Mouse (Mus musculus) layer of hippocampus, adult 2 months (tissue): ENCODE data around the gene Mon2. TPM values are rescaled to one million over a fixed set of nuclear protein-coding genes. Genes with fewer than 3 reads are reported as not detected.
"Not testable (repeated sequence)": the region's sequence is repeated elsewhere in the genome, so short reads cannot be mapped to it uniquely, and the experiment has no call there.

Experiments used
- DNase-seq, 2 experiments: peaks; one replicate each; pipeline ENCODE4 v3.0.0; 2022; ENCODE audit warnings: low spot score in 2 of 2
- H3K27ac ChIP-seq: fragments of 200-600 bp; 2 replicates; pipeline ENCODE4 v1.8.1; 2022
- H3K4me3 ChIP-seq: fragments of 200-600 bp; 2 replicates; pipeline ENCODE4 v1.8.1; 2022; ENCODE audit warnings: mild to moderate bottlenecking
- CTCF ChIP-seq: fragments of 200-600 bp; conservative IDR thresholded peaks from 2 replicates; pipeline ENCODE4 v1.8.1; 2022; ENCODE audit warnings: antibody characterized with exemption, mild to moderate bottlenecking, moderate library complexity
- total RNA-seq, 2 experiments: library from RNA; stranded (reverse); gene quantifications; 2 replicates each; pipeline ENCODE4 v1.2.3; 2021

Mon2 gene
- total RNA-seq, 2 experiments from 2014 or later, result 101 TPM

DNA sequence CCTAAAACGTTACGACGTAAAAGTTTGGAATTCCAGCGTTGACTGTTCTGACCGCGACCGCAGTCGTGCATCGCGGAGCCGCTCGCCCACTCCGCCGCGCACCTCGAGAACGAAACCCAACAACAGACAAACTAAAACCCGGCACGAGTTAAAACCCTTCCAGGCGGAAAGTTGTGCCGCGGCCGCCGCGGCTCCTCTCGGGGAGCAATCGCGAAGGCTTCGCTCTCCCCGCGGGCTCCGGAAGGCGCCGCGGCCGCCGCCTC is 91.1 kb downstream of the Mon2 start:
- H3K27ac ChIP-seq, result peak overlapping the region; percentile 99
- peak overlapping the region; percentile 98 for H3K4me3 ChIP-seq
- TF ChIP-seq CTCF, result no peak
- DNase-seq, result no peak

- DNase-seq, result no peak
- Histone ChIP-seq H3K27ac (peak overlapping the region; percentile 99), H3K4me3 (peak overlapping the region; percentile 98)
- TF ChIP-seq CTCF, result no peak
Observed at GRCm38 (mm10) chr10:122984531-122985251, 91.6 kb downstream of the Mon2 start.

GRCm38 (mm10) chr10:122983579-122984530 is 92.5 kb downstream of the Mon2 start:
- no peak for TF ChIP-seq CTCF
- H3K27ac ChIP-seq, result peak overlapping the region; percentile 99
- peak overlapping the region; percentile 98 for H3K4me3 ChIP-seq
- DNase-seq, result no peak

- peak overlapping the region; percentile 99; the same call in 1 of the 2 replicates for H3K27ac ChIP-seq
- peak overlapping the region; percentile 98 for H3K4me3 ChIP-seq
- TF ChIP-seq CTCF, result no peak
- no peak for DNase-seq
Observed at GRCm38 (mm10) chr10:122982909-122983578, 93.3 kb downstream of the Mon2 start.

GRCm38 (mm10) chr10:122980123-122980522 is 96.2 kb downstream of the Mon2 start:
- no peak for DNase-seq
- H3K4me3 ChIP-seq, result no peak overlapping the region
- H3K27ac ChIP-seq, result no peak overlapping the region
- no peak for TF ChIP-seq CTCF

- no peak for DNase-seq
- no peak for TF ChIP-seq CTCF
- no peak overlapping the region for H3K27ac ChIP-seq
- no peak overlapping the region for H3K4me3 ChIP-seq
Observed at GRCm38 (mm10) chr10:122979356-122979755, 96.9 kb downstream of the Mon2 start.

DNA sequence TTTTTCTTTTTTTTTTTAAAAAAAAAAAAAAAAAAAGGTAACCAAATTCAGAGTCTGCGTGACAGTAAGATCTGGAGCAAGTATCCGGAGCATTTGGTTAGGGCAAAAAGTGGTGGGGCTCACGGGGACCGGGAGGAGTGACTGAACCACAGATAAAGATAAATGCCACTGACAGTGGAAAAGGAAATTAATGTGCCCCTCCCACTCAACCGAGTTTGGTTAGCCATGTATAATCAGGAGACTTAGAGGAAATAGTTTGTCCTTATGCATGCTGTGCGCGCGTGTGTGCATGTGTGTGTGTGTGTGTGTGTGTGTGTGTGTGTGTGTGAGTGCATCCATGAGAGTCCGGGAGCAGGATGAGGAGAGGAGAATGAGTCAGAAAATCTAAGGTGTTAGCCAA is 100.3 kb downstream of the Mon2 start:
- DNase-seq, result no peak
- TF ChIP-seq CTCF, result no peak
- Histone ChIP-seq H3K27ac (no peak overlapping the region), H3K4me3 (no peak overlapping the region)

DNA sequence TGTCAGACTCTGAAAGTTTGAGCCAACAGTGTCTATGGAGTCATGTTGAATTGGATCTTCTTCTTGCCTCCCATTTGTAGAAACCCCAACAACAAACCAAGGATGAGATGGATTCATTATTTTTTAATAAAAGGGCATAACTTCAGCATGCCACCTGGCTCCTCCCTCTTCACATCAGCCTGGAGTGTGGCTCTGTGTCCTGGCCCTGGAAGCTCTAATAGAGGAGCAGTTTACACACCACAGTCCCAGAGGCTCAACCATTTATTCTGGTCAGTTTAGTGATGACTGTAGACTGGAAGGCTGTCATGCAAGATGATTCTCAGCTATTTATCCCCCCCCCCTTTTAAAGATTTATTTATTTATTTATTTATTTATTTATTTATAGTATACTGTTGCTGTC is 103.1 kb downstream of the Mon2 start:
- Histone ChIP-seq H3K4me3 (no peak overlapping the region), H3K27ac (no peak overlapping the region)
- no peak for TF ChIP-seq CTCF
- DNase-seq, result no peak

GRCm38 (mm10) chr10:122970188-122970587 is 106.1 kb downstream of the Mon2 start:
- TF ChIP-seq CTCF, result no peak
- no peak overlapping the region for H3K4me3 ChIP-seq
- no peak overlapping the region for H3K27ac ChIP-seq
- no peak for DNase-seq

DNA sequence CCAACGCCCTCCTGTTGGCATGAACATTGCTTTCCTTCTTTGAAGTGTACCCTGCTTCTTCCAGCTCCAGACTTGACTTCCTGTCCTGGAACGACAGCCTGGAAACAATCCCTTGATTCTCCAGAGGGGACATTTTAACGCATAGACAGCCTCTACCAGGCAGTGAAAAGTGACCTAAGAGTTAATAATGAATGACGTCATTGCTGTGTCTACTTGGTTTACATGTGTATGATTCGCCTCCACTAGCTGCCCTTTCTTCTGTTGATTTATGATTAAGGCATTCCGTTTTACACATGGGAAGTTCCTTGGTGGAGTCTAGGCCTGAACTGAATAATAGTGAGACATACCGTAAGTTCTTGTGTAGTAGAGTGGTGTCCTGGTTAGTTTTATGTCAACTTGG is 109.9 kb downstream of the Mon2 start:
- no peak for DNase-seq
- no peak overlapping the region for H3K4me3 ChIP-seq
- H3K27ac ChIP-seq, result no peak overlapping the region
- no peak for TF ChIP-seq CTCF

- not testable (repeated sequence) for H3K4me3 ChIP-seq, DNase-seq, H3K27ac ChIP-seq
Observed at GRCm38 (mm10) chr10:122965650-122966049, 110.7 kb downstream of the Mon2 start.

DNA sequence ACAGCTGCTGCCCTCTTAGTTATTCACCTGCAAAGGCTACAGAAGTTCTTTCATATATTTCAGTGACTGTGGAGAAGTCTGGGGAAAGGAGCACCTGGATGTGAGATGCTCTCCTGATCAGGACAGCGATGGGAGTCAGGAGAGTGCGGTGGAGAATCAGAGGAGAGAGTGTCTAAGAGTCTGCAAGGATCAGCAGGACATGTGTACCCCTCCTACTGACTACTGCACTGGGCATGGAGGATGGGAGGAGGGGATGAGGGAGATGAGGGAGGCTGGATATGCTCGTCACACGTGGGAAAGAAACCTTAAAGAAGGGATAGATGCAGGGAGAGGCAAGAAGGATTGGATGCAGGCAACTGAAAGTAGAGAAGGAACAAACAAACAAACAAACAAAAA is 112.1 kb downstream of the Mon2 start:
- Histone ChIP-seq H3K27ac (peak overlapping the region; percentile 72; the same call in 1 of the 2 replicates), H3K4me3 (no peak overlapping the region)
- no peak for DNase-seq
- TF ChIP-seq CTCF, result no peak
